ENCODE assay signal across 13 mouse cellular contexts in genomic region chr17:84047520-84047919, GRCm38 (mm10).
DNase-seq lines count a peak whose midpoint lies in the region; TF ChIP-seq lines count a peak whose summit lies in the region.
"Had no signal": no experiment of that assay in that cellular context is flagged by ENCODE, and none has a peak within 500 bp of the region (broad histone marks: within the 10 kb centered on the region; RNA-seq: fewer than 3 reads in every experiment).

No protein-coding gene starts in this region.

- no peak overlapping the region for H3K27ac ChIP-seq in kidney, adult 2 months (ENCODE audit: insufficient read depth, low read depth, low read length)
- no peak overlapping the region for H3K27ac ChIP-seq in testis, adult 2 months (ENCODE audit: control insufficient read depth, insufficient read depth, low read depth, low read length)
- H3K27ac ChIP-seq in bone marrow, adult 2 months (ENCODE audit: control insufficient read depth, insufficient read depth, low read depth, low read length, poor library complexity): no peak overlapping the region
- H3K27ac ChIP-seq: embryonic facial prominence, embryonic 10.5 days had no signal

- 0 out of 2 replicates have a peak, but pooled peaks have one; percentile 20 for TF ChIP-seq CTCF in kidney, adult 2 months (conservative IDR thresholded peaks at IDR 0.05; ENCODE audit: insufficient read depth, insufficient read length, low read depth, low read length)
- peak; percentile 44; the same call in 1 of the 2 replicates for TF ChIP-seq CTCF in testis, adult 2 months (IDR thresholded peaks at IDR 0.05; ENCODE audit: control insufficient read depth, insufficient read depth, insufficient replicate concordance, low read depth, low read length)
- peak; percentile 13; the same call in 1 of the 2 replicates for TF ChIP-seq CTCF in bone marrow, adult 2 months (IDR thresholded peaks at IDR 0.05; ENCODE audit: control insufficient read depth, insufficient read depth, low read length)

- no peak overlapping the region for H3K4me3 ChIP-seq in kidney, adult 2 months (ENCODE audit: insufficient read depth, low read depth, low read length)
- H3K4me3 ChIP-seq in testis, adult 2 months (ENCODE audit: control insufficient read depth, low read depth, low read length): no peak overlapping the region
- no peak overlapping the region for H3K4me3 ChIP-seq in bone marrow, adult 2 months (replicated peaks; ENCODE audit: control insufficient read depth, low read depth, low read length)
- H3K4me3 ChIP-seq: embryonic facial prominence, embryonic 10.5 days had no signal

- H3K27me3 ChIP-seq in kidney, adult 2 months (replicated peaks; ENCODE audit: control insufficient read depth, insufficient read depth, low read length): no peaks in the 10 kb centered on the region
- no peaks in the 10 kb centered on the region for H3K27me3 ChIP-seq in testis, adult 2 months (ENCODE audit: control insufficient read depth, insufficient read depth, low read length)

- no peak for TF ChIP-seq POLR2A in kidney, adult 2 months (IDR thresholded peaks at IDR 0.05; ENCODE audit: low read depth, low read length)
- TF ChIP-seq POLR2A in testis, adult 2 months (IDR thresholded peaks at IDR 0.05; ENCODE audit: control insufficient read depth, low read depth, low read length): no peak
- TF ChIP-seq POLR2A in bone marrow, adult 2 months (IDR thresholded peaks at IDR 0.05; ENCODE audit: borderline replicate concordance, control insufficient read depth, low read depth, low read length): no peak

- no peaks in the 10 kb centered on the region for H3K36me3 ChIP-seq in kidney, adult 2 months (ENCODE audit: control insufficient read depth, insufficient read depth, low read length)
- H3K36me3 ChIP-seq in testis, adult 2 months (ENCODE audit: control insufficient read depth, insufficient read depth, low read length): no peaks in the 10 kb centered on the region
- H3K36me3 ChIP-seq: embryonic facial prominence, embryonic 10.5 days; G1E had no signal

- WGBS in kidney, adult 2 months: 96% methylated on average over 1 of the region's 1 CpGs
- 72% methylated on average over 1 of the region's 1 CpGs for WGBS in bone marrow, adult 2 months

- no peak for DNase-seq in kidney, adult 2 months
- DNase-seq in kidney, postnatal 25 days: no peak
- DNase-seq in testis, postnatal 14 days (ENCODE audit: low spot score): no peak
- DNase-seq in retina, embryonic 14.5 days (ENCODE audit: low spot score): no peak
- DNase-seq in frontal cortex, adult 2 months (ENCODE audit: extremely low spot score in 1 of 2, low spot score in 1 of 2): no peak
- DNase-seq: cerebellum, adult 9-11 months; heart, postnatal 36 days; right cerebral cortex, postnatal 14 days; thymus, adult 2 months had no signal

- peaks cover 5% of the 10 kb centered on the region for H3K4me1 ChIP-seq in kidney, adult 2 months (ENCODE audit: control insufficient read depth, insufficient read depth, low read length)
- no peaks in the 10 kb centered on the region for H3K4me1 ChIP-seq in testis, adult 2 months (ENCODE audit: control insufficient read depth, insufficient read depth, low read length)
- peaks cover 2% of the 10 kb centered on the region; the same call in 1 of the 2 replicates for H3K4me1 ChIP-seq in bone marrow, adult 2 months (ENCODE audit: control insufficient read depth, insufficient read depth, low read length)
